Mouse (Mus musculus) neutrophil, adult 83 days (primary cell): ENCODE data around the gene Cald1. TPM values are rescaled to one million over a fixed set of nuclear protein-coding genes. Genes with fewer than 3 reads are reported as not detected.

Experiments used
- total RNA-seq, 2 experiments: library from RNA; stranded (reverse); gene quantifications; one replicate each; pipeline ENCODE4 v1.2.4; 2023

Gene Cald1
- total RNA-seq, result under 1 TPM; 0.64 to 0.81 TPM

DNA sequence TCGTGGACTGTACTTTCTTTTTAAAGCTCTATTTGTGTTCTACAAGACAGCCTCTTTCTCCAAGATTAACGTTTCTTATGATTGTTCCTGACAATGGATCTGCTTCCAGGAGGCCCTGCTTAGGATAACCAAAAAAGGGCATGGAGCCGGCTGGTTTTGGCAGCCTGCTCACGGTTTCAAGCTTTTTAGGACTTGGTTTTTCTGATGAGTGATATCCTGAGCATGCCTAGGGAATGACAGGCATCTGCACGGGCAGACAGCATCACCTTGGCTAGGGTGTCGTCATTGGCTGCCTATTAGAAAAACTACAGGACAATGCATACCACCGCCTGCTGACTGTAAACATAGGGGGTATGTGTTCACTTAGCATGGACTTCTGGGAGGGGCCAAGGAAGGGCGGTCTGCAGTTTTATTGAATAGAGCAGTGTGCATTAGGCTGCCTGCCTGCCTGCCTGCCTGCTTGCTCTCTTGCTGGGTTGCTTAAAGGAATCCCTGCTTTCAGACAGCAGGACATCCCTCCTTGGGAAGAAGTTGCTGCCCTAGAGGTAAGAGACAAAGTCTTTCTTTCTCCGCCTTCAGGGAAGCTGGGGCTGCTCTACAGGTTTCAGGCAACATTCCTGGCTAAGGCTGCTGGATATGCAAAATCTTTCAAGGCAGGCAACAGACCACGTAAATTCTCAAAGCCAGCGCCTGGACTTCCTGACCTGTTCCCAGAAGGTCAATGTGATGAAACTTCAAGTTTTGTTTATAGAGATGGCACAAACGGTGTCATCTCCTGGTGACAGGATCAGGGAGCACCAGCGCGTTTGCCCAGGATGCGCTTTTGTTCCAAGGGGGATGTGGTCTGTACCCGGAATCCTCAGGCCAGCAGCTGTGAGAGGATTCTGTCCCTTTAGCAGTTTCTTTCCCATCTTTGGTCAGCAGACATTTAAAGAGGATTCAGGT lies at the start of gene Cald1:
Cald1 (plus strand) TSS at position 380 of the 945 bp plus-strand sequence.

DNA sequence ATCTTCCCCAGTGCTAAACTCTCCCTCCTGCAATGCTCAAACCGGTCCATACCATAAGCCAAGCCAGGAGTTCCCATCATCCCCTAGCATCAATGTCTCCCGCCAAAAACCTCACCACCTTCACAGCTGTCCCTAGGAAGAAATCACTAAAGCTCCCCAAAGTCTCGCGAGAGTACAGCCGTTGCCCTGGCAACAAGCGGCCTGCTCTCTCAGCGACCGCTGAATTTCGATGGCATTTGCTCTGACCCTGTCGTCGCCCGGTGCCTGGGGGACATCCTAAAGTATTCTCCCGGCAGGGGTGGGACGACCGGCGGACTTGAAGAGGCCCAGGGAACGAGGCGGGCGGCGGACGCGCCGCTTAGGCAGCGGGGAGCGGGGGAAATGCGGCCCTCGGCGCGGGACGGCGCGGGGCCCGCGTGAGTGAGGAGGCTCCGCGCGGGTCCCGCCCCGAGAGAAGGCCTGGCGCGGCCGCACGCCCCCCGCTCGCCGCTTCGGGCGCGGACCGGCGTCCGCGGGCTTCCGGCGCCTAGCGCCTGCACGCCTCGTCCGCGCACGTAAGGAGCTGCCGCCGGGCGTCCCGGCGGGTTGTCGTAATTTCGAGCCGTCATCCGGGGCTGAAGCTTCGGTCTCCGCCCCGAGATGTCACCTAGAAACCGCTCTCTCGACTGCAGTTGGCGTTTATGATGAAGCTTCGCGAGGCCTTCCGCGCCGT lies 182.1 kb downstream of the Cald1 start, which contains the start of gene Agbl3:
Agbl3 (plus strand) TSS at position 202 of the 712 bp plus-strand sequence.

Other genes starting within 250 kb of the Cald1 start
- gene Akr1b8, start 244.4 kb upstream of the Cald1 start, total RNA-seq, result not detected
- 10 to 100 TPM; 11.8 to 13.1 TPM for gene Akr1b10, start 214.3 kb upstream of the Cald1 start, total RNA-seq
- not detected for gene Akr1b7, start 186.2 kb upstream of the Cald1 start, total RNA-seq
- 10 to 100 TPM; 12.1 to 12.8 TPM for gene Bpgm, start 122.3 kb upstream of the Cald1 start, total RNA-seq
- gene Agbl3, start 181.9 kb downstream of the Cald1 start, total RNA-seq, result 1 to 10 TPM in 1 of 2 experiments, under 1 TPM in 1; 0.60 to 2.1 TPM